Mouse (Mus musculus): ENCODE data around the gene 4930550C14Rik. TPM values are rescaled to one million over a fixed set of nuclear protein-coding genes. Genes with fewer than 3 reads are reported as not detected.

Gene 4930550C14Rik
- under 1 TPM in 1 of 2 experiments, not detected in 1; 0.16 TPM for total RNA-seq (2021)
- long read RNA-seq, experiment 1, result 0 reads
- long read RNA-seq, experiment 2, result 0 reads

DNA sequence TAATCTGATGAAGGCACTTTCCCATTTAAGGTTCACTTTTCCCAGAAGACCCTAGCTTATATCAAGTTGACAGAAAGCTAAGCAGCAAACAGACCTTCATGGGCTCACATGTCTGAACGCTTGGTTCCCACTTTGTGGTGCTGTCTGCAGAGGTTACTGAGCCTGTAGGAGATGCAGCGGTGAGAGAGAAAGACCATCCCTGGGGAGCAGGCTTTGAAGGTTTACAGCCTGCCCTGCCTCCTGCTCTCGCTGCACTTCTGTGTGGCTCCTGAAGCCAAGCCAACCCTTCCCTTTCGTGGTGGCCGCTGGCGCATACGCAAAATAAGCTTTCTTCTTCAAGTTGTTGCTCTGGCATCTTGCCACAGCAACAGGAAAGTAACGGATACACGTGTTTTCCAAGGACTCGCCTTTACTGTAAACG, at the start of gene 4930550C14Rik:
Gene 4930550C14Rik (plus strand): TSS at position 35 of the 421 bp plus-strand sequence.
- H3K4me3 ChIP-seq, result 0 out of 2 replicates have a peak within 1 kb of the TSS, but pooled peaks have one; percentile 1
- H3K27ac ChIP-seq, result 0 out of 2 replicates have a peak within 1 kb of the TSS, but pooled peaks have one; percentile 10
- no peak for DNase-seq (ENCODE audit: extremely low spot score in 1 of 2, low spot score in 2 of 2)
- TF ChIP-seq CTCF (IDR thresholded peaks at IDR 0.05), result no peak; the same call in 1 of the 2 replicates
- intact Hi-C loops (cut with DNase I), result no loop called here

DNA sequence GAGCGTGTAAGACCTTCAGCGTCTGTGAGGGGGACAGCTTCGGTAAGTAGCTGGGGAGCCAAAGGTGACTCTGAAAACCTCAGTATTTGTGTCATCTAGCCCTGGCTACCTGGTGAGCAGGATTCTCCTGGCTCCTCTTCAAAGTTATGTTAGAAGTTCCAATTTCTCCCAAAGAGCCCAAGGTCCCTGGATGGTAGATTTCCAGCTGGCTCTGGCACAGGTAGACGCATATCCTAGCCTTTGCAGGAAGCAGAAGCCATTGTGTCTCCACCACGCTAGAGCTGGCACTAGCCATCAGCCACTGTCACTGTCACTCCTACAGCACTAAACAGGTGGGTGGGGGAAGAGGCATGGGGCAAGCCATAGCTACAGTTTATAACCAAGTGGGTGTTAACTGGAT, 49.0 kb upstream of the 4930550C14Rik start:
- Histone ChIP-seq H3K27ac (no peak overlapping the region), H3K4me3 (no peak overlapping the region)
- TF ChIP-seq CTCF (IDR thresholded peaks at IDR 0.05), result no peak
- DNase-seq (ENCODE audit: extremely low spot score in 1 of 2, low spot score in 2 of 2), result no peak
- intact Hi-C loops (cut with DNase I), result no loop called here

DNA sequence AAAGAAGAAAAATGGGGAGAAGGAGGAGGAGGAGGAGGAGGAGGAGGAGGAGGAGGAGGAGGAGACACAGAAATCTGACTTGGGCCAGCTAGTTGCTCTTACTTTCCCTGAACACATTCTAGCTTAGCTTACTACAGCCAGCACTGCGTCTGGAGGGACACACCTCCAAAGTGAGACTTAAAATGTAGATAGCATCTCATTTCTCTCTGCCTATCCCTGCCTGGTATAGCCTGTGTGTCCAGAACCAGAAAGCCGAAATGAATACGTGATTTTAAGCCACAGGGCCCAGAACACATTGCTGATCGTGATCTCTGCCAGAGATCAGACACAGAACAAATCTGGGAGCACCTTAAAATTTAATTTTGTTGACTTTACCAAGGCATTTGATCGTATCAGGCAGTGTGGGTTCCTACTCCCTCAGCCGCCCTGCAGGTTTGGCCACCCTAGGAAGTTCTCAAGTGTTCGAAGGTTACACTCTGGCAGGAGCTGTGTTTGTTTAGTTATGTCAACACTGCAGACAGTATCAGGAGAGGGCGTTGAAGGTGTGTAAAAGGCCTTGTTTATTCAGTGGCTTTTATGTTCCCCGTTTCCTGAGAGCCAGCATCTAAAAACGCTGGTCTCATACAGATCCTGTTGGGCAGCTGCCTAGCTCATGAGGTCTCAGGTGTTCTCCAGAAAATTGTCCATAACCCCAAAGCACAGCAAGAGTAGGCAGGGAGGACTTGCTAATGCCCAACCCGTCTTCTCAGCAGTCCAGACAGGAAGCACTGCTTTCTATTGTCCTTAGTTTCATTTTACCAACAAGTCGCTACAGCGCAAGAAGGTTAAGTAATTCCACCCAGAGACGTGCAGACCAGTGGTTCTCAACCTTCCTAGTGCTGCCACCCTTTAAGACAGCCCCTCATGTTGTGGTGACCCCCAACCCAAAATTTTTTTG, 45.6 kb upstream of the 4930550C14Rik start:
- intact Hi-C loops (cut with DNase I), result no loop called here

DNA sequence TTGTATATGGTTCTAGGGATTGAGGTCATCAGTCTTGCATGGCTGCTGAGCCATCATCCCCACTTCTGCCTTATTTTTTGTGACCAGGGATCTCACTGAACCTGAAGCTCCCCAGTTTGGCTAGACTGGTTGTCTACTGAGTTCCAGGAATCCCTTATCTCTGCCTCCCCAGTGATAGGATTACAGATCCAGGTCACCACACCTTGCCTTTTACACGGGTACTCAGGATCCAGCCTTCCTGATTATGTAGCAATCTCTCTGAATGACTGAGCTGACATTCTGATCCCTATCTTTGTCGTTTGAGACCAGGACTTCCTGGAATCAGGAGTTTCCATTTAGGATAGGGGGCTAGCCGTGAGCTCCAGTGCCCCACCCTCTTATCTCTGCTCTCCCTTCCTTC, 30.8 kb upstream of the 4930550C14Rik start:
- no peak for TF ChIP-seq CTCF (IDR thresholded peaks at IDR 0.05)
- Histone ChIP-seq H3K4me3 (no peak overlapping the region), H3K27ac (no peak overlapping the region)
- DNase-seq (ENCODE audit: extremely low spot score in 1 of 2, low spot score in 2 of 2), result no peak
- intact Hi-C loops (cut with DNase I), result no loop called here

More for the DNA sequence above, 45.6 kb upstream of the 4930550C14Rik start:
- Histone ChIP-seq H3K27ac (no peak overlapping the region), H3K4me3 (no peak overlapping the region)
- no peak for TF ChIP-seq CTCF (IDR thresholded peaks at IDR 0.05)
- no peak for DNase-seq (ENCODE audit: extremely low spot score in 1 of 2, low spot score in 2 of 2)

DNA sequence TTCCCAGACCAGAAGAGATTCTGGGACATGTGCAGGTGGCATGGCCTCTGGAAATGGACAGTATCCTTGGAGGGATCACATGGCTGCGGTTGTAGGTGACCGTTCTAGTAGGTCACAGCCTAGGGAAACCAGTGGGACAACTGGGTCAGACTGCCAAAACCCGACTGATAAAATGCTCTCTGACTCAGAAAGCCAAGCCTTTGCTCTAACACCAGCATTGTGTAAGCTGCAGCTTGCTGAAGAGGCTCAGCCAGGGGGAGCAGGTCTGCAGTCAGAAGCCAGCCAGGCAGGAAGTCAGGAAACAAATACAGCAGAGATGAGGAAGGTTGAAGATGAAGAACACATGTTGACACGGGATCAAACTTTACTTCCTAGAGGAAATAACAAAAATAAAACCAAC, 26.2 kb upstream of the 4930550C14Rik start:
- H3K4me3 ChIP-seq, result no peak overlapping the region
- DNase-seq (ENCODE audit: extremely low spot score in 1 of 2, low spot score in 2 of 2), result no peak
- H3K27ac ChIP-seq, result no peak overlapping the region
- no peak for TF ChIP-seq CTCF (IDR thresholded peaks at IDR 0.05)
- intact Hi-C loops (cut with DNase I), result no loop called here

DNA sequence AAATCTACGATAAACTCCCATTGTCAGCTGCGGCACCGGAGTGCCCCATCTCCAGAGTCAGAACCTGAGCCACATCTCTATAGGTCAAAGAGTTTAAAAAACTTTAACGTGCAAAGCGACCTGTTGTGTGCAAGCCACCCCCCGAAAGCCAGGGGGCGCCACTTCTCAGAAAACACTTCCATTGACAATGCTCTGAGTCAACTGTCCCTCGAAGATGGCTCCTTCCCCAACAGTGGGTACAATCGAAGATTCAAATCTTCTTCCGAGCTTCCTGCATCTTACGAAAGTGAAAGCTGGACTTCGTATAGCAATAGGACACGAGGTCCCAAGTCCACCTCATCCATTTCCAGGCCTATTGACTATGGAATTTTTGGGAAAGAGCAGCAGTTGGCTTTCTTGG, 25.3 kb upstream of the 4930550C14Rik start:
- H3K27ac ChIP-seq, result no peak overlapping the region
- no peak for DNase-seq (ENCODE audit: extremely low spot score in 1 of 2, low spot score in 2 of 2)
- intact Hi-C loops (cut with DNase I), result no loop called here
- TF ChIP-seq CTCF (IDR thresholded peaks at IDR 0.05), result peak; percentile 49
- no peak overlapping the region for H3K4me3 ChIP-seq

DNA sequence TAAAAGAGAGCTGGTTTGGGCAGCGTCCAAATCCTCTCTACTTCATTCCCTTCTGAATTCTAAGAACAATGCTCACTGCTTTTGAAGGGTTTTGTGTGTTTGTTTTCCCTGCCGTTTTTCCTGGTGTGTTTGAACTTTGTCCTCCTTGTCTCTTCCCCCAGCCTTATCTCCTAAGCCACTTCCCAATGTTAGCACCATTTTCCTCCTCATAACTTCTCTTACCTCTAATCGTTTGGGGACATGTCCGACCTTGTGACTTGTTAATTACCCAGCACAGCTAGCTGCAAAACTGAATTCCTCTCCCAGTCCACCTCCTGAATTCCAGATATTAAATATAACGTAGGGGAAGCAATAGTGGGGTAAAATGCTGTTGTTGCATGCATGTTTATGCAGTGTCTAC, 24.5 kb upstream of the 4930550C14Rik start:
- H3K27ac ChIP-seq, result no peak overlapping the region
- H3K4me3 ChIP-seq, result no peak overlapping the region
- DNase-seq (ENCODE audit: extremely low spot score in 1 of 2, low spot score in 2 of 2), result no peak
- intact Hi-C loops (cut with DNase I), result no loop called here
- no peak for TF ChIP-seq CTCF (IDR thresholded peaks at IDR 0.05)

DNA sequence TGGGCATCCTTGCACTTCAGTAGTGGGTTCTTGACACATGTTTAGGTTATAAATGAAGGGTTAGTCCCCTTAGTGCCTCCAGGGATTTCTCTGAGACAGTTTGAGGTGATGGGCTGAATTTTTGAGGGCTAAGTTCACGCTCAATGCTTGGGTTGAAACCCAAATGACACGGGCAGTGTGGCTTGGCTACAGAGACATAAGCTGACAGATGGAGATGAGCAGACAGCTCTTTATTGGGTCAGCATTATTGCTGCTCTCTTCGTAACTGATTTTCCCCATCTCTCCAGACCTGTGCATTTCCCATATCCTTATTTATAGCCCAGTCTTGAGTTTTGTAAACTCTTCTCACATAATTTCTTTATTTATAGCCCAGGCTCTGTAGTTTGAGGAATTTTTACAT, 24.0 kb upstream of the 4930550C14Rik start:
- intact Hi-C loops (cut with DNase I), result no loop called here
- Histone ChIP-seq H3K27ac (no peak overlapping the region), H3K4me3 (no peak overlapping the region)
- TF ChIP-seq CTCF (IDR thresholded peaks at IDR 0.05), result no peak
- DNase-seq (ENCODE audit: extremely low spot score in 1 of 2, low spot score in 2 of 2), result no peak

DNA sequence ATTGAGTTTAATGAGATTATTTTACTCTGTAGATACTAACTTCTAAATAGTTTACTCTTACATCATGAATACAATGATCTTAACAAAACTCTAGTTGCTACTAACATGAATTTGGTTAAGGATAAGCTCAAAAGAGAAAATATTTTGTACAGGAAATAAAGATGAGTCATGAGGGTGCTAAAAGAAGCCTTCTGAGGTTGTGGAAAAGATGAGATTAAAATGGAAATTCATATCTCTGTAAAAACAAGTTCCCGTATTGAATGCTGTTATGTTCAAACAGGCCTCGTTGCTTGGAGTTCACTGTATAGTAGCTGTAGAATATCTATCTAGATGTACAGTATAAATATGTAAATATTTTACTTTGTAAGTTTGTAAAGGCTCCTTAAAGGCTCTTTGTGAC, 21.5 kb upstream of the 4930550C14Rik start:
- H3K4me3 ChIP-seq, result no peak overlapping the region
- TF ChIP-seq CTCF (IDR thresholded peaks at IDR 0.05), result no peak
- H3K27ac ChIP-seq, result no peak overlapping the region
- intact Hi-C loops (cut with DNase I), result loop anchor here (5.0 kb wide), 1 partner anchor 123 kb away; no protein-coding TSS in a partner anchor
- DNase-seq (ENCODE audit: extremely low spot score in 1 of 2, low spot score in 2 of 2), result no peak

DNA sequence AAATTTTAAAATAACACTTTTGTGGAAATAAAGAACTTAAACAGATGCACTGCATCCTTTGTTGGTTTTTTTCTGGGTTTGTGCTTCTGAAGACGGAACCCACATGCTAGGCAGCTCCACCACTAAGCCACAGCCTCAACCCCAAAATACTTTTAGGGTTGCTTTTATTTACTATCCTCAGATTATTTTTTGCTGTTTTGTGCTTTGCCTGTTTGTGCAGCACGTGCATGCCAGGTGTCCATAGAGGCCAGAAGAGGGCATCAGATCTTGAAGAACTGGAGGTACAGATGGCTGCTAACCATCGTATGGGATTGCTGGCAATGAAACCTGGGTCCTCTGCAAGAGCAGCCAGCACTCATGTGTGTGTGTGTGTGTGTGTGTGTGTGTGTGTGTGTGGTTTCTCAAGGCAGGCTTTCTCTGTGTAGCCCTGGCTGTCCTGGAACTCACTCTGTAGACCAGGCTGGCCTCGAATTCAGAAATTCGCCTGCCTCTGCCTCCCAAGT, 21.0 kb upstream of the 4930550C14Rik start:
- intact Hi-C loops (cut with DNase I), result loop anchor here (5.0 kb wide), 1 partner anchor 124 kb away; no protein-coding TSS in a partner anchor
- no peak for TF ChIP-seq CTCF (IDR thresholded peaks at IDR 0.05)

DNA sequence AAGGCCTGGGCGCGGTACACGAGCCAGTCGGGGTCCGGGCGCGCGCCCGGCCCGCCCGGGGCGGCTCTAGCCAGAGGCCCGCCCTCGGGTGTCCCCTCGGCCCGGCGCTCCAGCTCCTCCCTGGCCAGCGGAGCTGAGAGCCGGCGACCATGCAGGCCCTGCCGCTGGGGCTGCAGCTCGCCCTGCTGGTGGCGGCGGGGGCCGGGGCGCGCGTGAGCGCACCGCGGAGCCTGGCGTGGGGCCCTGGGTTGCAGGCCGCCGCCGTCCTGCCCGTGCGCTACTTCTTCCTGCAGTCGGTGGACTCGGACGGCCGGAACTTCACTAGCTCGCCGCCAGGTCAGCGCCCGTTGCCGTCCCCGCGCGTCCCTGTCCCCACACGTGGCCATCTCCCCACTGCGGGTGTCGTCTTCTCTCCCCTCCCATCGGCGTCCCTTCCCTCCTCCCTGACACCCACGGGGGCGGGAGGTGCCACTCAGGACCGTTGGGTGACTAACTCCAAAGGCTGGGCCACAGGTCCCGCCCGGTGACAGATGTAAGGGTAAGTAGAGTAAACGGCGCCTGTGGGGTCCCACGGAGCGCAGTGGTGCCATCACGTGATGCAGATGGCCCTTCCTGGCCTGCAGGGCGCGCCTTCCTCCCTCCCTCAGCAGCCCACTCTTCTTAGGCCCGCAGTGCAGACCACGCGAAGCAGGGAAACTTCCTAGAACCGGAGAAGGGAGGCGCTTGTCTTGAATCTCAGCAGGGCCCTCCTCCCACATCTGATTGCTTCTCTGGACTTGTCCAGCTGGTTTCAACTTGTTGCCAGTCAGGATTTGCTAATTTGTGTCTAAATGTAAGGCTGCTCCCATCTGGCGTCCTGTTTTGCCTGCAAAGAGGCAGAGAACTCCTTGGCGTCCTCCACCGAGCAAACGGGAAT, 17.9 kb upstream of the 4930550C14Rik start, which contains the start of gene Kdelc2:
Gene Kdelc2 (plus strand): TSS at position 75 of the 916 bp plus-strand sequence.
- Histone ChIP-seq H3K27ac (peak within 1 kb of the TSS; percentile 85), H3K4me3 (peak within 1 kb of the TSS; percentile 79)
- intact Hi-C loops (cut with DNase I), result loop anchor here (2.0 to 5.0 kb wide), 2 partner anchors 39 to 127 kb away; no protein-coding TSS in a partner anchor
- DNase-seq (ENCODE audit: extremely low spot score in 1 of 2, low spot score in 2 of 2), result peak; percentile 64 to 71
- no peak; the same call in none of the 2 replicates for TF ChIP-seq CTCF (IDR thresholded peaks at IDR 0.05)

More for the DNA sequence above, 21.0 kb upstream of the 4930550C14Rik start:
- H3K27ac ChIP-seq, result no peak overlapping the region
- DNase-seq (ENCODE audit: extremely low spot score in 1 of 2, low spot score in 2 of 2), result no peak
- no peak overlapping the region for H3K4me3 ChIP-seq

Data from left cerebral cortex, adult 2 months (tissue).